Mouse (Mus musculus) neural tube, embryonic 12.5 days (tissue): Measurements from ENCODE around the gene Crygn. TPM values are rescaled to one million over a fixed set of nuclear protein-coding genes. Genes with fewer than 3 reads are reported as not detected.

Source experiments
- polyA plus RNA-seq: library from polyadenylated mRNA; unstranded; fragments of >200 nt; fragmentation: Nextera tagmentation; extraction: Ambion mirVana; gene quantifications from 2 replicates; pipeline ENCODE4 v1.2.1, GENCODE M21; 2016

The Crygn gene
- polyA plus RNA-seq, 1 experiment from 2014 or later: 1.9 TPM

Other genes with a start within 250 kb of the Crygn start
- 11.0 and 12.0 TPM in 2 replicates for gene Gbx1, start 230.8 kb downstream of the Crygn start, polyA plus RNA-seq
- 0.37 and 0.82 TPM in 2 replicates for gene Asb10, start 217.0 kb downstream of the Crygn start, polyA plus RNA-seq
- 0.15 and 0.20 TPM in 2 replicates for gene 4931409K22Rik, start 201.2 kb downstream of the Crygn start, polyA plus RNA-seq
- 114 and 123 TPM in 2 replicates for gene Abcf2, start 180.5 kb downstream of the Crygn start, polyA plus RNA-seq
- 19.8 and 21.6 TPM in 2 replicates for gene Chpf2, start 171.3 kb downstream of the Crygn start, polyA plus RNA-seq
- 82.2 and 90.6 TPM in 2 replicates for gene Smarcd3, start 133.6 kb downstream of the Crygn start, polyA plus RNA-seq
- gene Nub1, start 72.5 kb downstream of the Crygn start, polyA plus RNA-seq: 39.8 and 44.2 TPM in 2 replicates
- 8.7 and 8.8 TPM in 2 replicates for gene Wdr86, start 27.3 kb downstream of the Crygn start, polyA plus RNA-seq
- gene Rheb, start 84.6 kb upstream of the Crygn start, polyA plus RNA-seq: 181 and 183 TPM in 2 replicates